Mouse (Mus musculus) bone marrow macrophage, adult 2 months (primary cell): Measurements from ENCODE around the gene Nipa2. TPM values are rescaled to one million over a fixed set of nuclear protein-coding genes. Genes with fewer than 3 reads are reported as not detected.
"Not testable (repeated sequence)": the region's sequence is repeated elsewhere in the genome, so short reads cannot be mapped to it uniquely, and the experiment has no call there.

Experiments used
- H3K27ac ChIP-seq: 2 replicates; pipeline ENCODE4 v1.5.1; 2012; ENCODE audit warnings: low read depth, low read length; ENCODE audit not compliant: insufficient read depth
- H3K4me1 ChIP-seq: 2 replicates; pipeline ENCODE4 v1.6.1; 2012; ENCODE audit warnings: low read length; ENCODE audit not compliant: control insufficient read depth, insufficient read depth
- H3K4me3 ChIP-seq: 2 replicates; pipeline ENCODE4 v1.5.1; 2012; ENCODE audit warnings: mild to moderate bottlenecking, low read length, moderate library complexity; ENCODE audit not compliant: insufficient read depth
- CTCF ChIP-seq: IDR thresholded peaks from 2 replicates; pipeline ENCODE4 v1.5.1; 2012; ENCODE audit warnings: low read depth, mild to moderate bottlenecking, low read length, moderate library complexity
- POLR2A ChIP-seq: IDR thresholded peaks from 2 replicates; pipeline ENCODE4 v1.6.1; 2012; ENCODE audit warnings: mild to moderate bottlenecking, low read depth, low read length, borderline replicate concordance
- polyA plus RNA-seq: library from polyadenylated mRNA; stranded (reverse); fragments of >200 nt; gene quantifications from 2 replicates; pipeline ENCODE4 v1.2.4, GENCODE M21; 2012; ENCODE audit not compliant: missing spikeins, insufficient read depth, insufficient read length

Gene Nipa2
- polyA plus RNA-seq, 1 experiment, result 66.4 TPM

- Histone ChIP-seq H3K4me1 (peaks cover 19% of the 10 kb centered on the region), H3K27ac (peak overlapping the region; percentile 38), H3K4me3 (no peak overlapping the region)
These were observed 5.1 kb downstream of the Nipa2 start for GRCm38 (mm10) chr7:55957178-55957577.

GRCm38 (mm10) chr7:55956054-55956453, 6.2 kb downstream of the Nipa2 start:
- TF ChIP-seq CTCF (no peak), POLR2A (no peak)
- no peak overlapping the region for H3K27ac ChIP-seq
- H3K4me3 ChIP-seq, result no peak overlapping the region
- peaks cover 19% of the 10 kb centered on the region for H3K4me1 ChIP-seq

More at GRCm38 (mm10) chr7:55957178-55957577, 5.1 kb downstream of the Nipa2 start:
- TF ChIP-seq CTCF (no peak), POLR2A (no peak)

- TF ChIP-seq POLR2A, result no peak
- no peak for TF ChIP-seq CTCF
- no peak overlapping the region for H3K27ac ChIP-seq
These were observed 23.9 kb downstream of the Nipa2 start for GRCm38 (mm10) chr7:55938341-55938740.

GRCm38 (mm10) chr7:55935025-55935424, 27.3 kb downstream of the Nipa2 start:
- TF ChIP-seq POLR2A, result no peak
- no peak for TF ChIP-seq CTCF
- no peak overlapping the region for H3K4me3 ChIP-seq
- no peak overlapping the region for H3K27ac ChIP-seq
- no peaks in the 10 kb centered on the region for H3K4me1 ChIP-seq

More at GRCm38 (mm10) chr7:55938341-55938740, 23.9 kb downstream of the Nipa2 start:
- no peaks in the 10 kb centered on the region for H3K4me1 ChIP-seq
- no peak overlapping the region for H3K4me3 ChIP-seq

- TF ChIP-seq CTCF (no peak), POLR2A (no peak)
- H3K27ac ChIP-seq, result no peak overlapping the region
- no peak overlapping the region for H3K4me3 ChIP-seq
- H3K4me1 ChIP-seq, result no peaks in the 10 kb centered on the region
These were observed 33.6 kb downstream of the Nipa2 start for GRCm38 (mm10) chr7:55928649-55929048.

GRCm38 (mm10) chr7:55927262-55927661, 35.0 kb downstream of the Nipa2 start:
- Histone ChIP-seq H3K27ac (no peak overlapping the region), H3K4me1 (no peaks in the 10 kb centered on the region), H3K4me3 (no peak overlapping the region)
- no peak for TF ChIP-seq POLR2A
- no peak for TF ChIP-seq CTCF

- not testable (repeated sequence) for H3K27ac ChIP-seq
- peaks cover 12% of the 10 kb centered on the region for H3K4me1 ChIP-seq
These were observed 43.9 kb downstream of the Nipa2 start for GRCm38 (mm10) chr7:55918365-55918764.

GRCm38 (mm10) chr7:55912118-55912517, 50.2 kb downstream of the Nipa2 start:
- H3K4me3 ChIP-seq, result no peak overlapping the region
- TF ChIP-seq CTCF (no peak), POLR2A (no peak)
- H3K4me1 ChIP-seq, result peaks cover 24% of the 10 kb centered on the region
- peak overlapping the region; percentile 80 for H3K27ac ChIP-seq

More at GRCm38 (mm10) chr7:55918365-55918764, 43.9 kb downstream of the Nipa2 start:
- not testable (repeated sequence) for H3K4me3 ChIP-seq

- TF ChIP-seq POLR2A, result no peak
- TF ChIP-seq CTCF, result no peak
- peak overlapping the region; percentile 82 for H3K27ac ChIP-seq
- no peak overlapping the region for H3K4me3 ChIP-seq
- peaks cover 24% of the 10 kb centered on the region for H3K4me1 ChIP-seq
These were observed 50.9 kb downstream of the Nipa2 start for GRCm38 (mm10) chr7:55911371-55911770.

- TF ChIP-seq POLR2A (no peak), CTCF (no peak)
- peak overlapping the region; percentile 82 for H3K27ac ChIP-seq
- peaks cover 24% of the 10 kb centered on the region for H3K4me1 ChIP-seq
- no peak overlapping the region for H3K4me3 ChIP-seq
These were observed 51.9 kb downstream of the Nipa2 start for GRCm38 (mm10) chr7:55910356-55910755.

GRCm38 (mm10) chr7:55909519-55909918, 52.8 kb downstream of the Nipa2 start:
- no peak overlapping the region for H3K4me3 ChIP-seq
- TF ChIP-seq CTCF, result no peak
- no peak for TF ChIP-seq POLR2A
- peaks cover 24% of the 10 kb centered on the region for H3K4me1 ChIP-seq
- peak overlapping the region; percentile 72 for H3K27ac ChIP-seq
